In genomic region chr6:55087355-55087754, GRCm38 (mm10) we compare ENCODE assay signal across 22 mouse cellular contexts. TPM values are rescaled to one million over a fixed set of nuclear protein-coding genes. Genes with fewer than 3 reads are reported as not detected.
"Had no signal": no experiment of that assay in that cellular context is flagged by ENCODE, and none has a peak within 500 bp of the region (broad histone marks: within the 10 kb centered on the region; RNA-seq: fewer than 3 reads in every experiment).

No protein-coding gene starts in this region.

- H3K4me1 ChIP-seq: intestine, embryonic 15.5 days; kidney, embryonic 15.5 days; liver, embryonic 13.5 days; neural tube, embryonic 13.5 days had no signal

- H3K27me3 ChIP-seq: intestine, embryonic 15.5 days; liver, embryonic 13.5 days had no signal

- H3K9me3 ChIP-seq: intestine, embryonic 15.5 days; kidney, embryonic 15.5 days; liver, embryonic 13.5 days; neural tube, embryonic 13.5 days had no signal

- H3K36me3 ChIP-seq: intestine, embryonic 15.5 days; kidney, embryonic 15.5 days; liver, embryonic 13.5 days; neural tube, embryonic 13.5 days had no signal

- DNase-seq: kidney, adult 11 months; kidney, adult 8-10 months; kidney, postnatal 10 days; kidney, postnatal 36 days; layer of hippocampus, postnatal 36 days; liver, embryonic 13.5 days; lung, adult 2 months; lung, postnatal 14 days; lung, postnatal 4 days; right cerebral cortex, adult 18-20 months; right cerebral cortex, postnatal 14 days; right cerebral cortex, postnatal 4 days; thymus, adult 2 months; thymus, postnatal 14 days; thymus, postnatal 4 days had no signal

- H3K4me2 ChIP-seq: intestine, embryonic 15.5 days; kidney, embryonic 15.5 days; liver, embryonic 13.5 days; neural tube, embryonic 13.5 days had no signal

- H3K4me3 ChIP-seq: intestine, embryonic 15.5 days; kidney, embryonic 15.5 days; left cerebral cortex, adult 2 months; liver, embryonic 13.5 days; myocyte; neural tube, embryonic 13.5 days had no signal

- H3K27ac ChIP-seq: intestine, embryonic 15.5 days; kidney, embryonic 15.5 days; left cerebral cortex, adult 2 months; liver, embryonic 13.5 days; neural tube, embryonic 13.5 days; stomach, postnatal 0 days had no signal

- H3K9ac ChIP-seq: intestine, embryonic 15.5 days; kidney, embryonic 15.5 days; liver, embryonic 13.5 days; neural tube, embryonic 13.5 days had no signal

- ATAC-seq: intestine, embryonic 15.5 days had no signal

RNA-seq across cellular contexts. Expression of gene Crhr2, which starts 45.5 kb away (rescaled TPM):
- polyA plus RNA-seq: limb, embryonic 11.5 days; myocyte had no signal
